Mouse (Mus musculus) embryonic facial prominence, embryonic 12.5 days (tissue): Measurements from ENCODE around the gene Csf2rb2. TPM values are rescaled to one million over a fixed set of nuclear protein-coding genes. Genes with fewer than 3 reads are reported as not detected.
"Not testable (repeated sequence)": the region's sequence is repeated elsewhere in the genome, so short reads cannot be mapped to it uniquely, and the experiment has no call there.

Source experiments
- ATAC-seq: fragments of 200-750 bp; cut with Nextera tagmentation; 2 replicates; pipeline ENCODE4 v1.8.0; 2017; ENCODE audit not compliant: insufficient number of reproducible peaks, insufficient read depth, low FRiP score, low TSS enrichment
- H3K27ac ChIP-seq: fragments of 300-500 bp; sonication (generic); 2 replicates; pipeline ENCODE4 v1.5.1; 2016; ENCODE audit warnings: mild to moderate bottlenecking
- H3K27me3 ChIP-seq: fragments of 300-500 bp; sonication (generic); 2 replicates; pipeline ENCODE4 v1.6.1; 2016; ENCODE audit warnings: mild to moderate bottlenecking, moderate library complexity
- H3K36me3 ChIP-seq: fragments of 300-500 bp; sonication (generic); 2 replicates; pipeline ENCODE4 v1.6.1; 2016; ENCODE audit warnings: mild to moderate bottlenecking
- H3K4me1 ChIP-seq: fragments of 300-500 bp; sonication (generic); 2 replicates; pipeline ENCODE4 v1.6.1; 2016
- H3K4me2 ChIP-seq: fragments of 300-500 bp; sonication (generic); replicated peaks from 2 replicates; pipeline ENCODE4 v1.6.1; 2016; ENCODE audit warnings: mild to moderate bottlenecking, moderate library complexity
- H3K4me3 ChIP-seq: fragments of 300-500 bp; sonication (generic); 2 replicates; pipeline ENCODE4 v1.5.1; 2016; ENCODE audit warnings: mild to moderate bottlenecking
- H3K9ac ChIP-seq: fragments of 300-500 bp; sonication (generic); 2 replicates; pipeline ENCODE4 v1.6.1; 2016; ENCODE audit warnings: mild to moderate bottlenecking, moderate library complexity
- H3K9me3 ChIP-seq: fragments of 300-500 bp; sonication (generic); 2 replicates; pipeline ENCODE4 v1.6.1; 2016; ENCODE audit warnings: mild to moderate bottlenecking, moderate library complexity
- WGBS: fragments of 180-500 bp; shearing (Covaris S2); methylation state at CpG from one replicate; pipeline ENCODE4 v1.1.7; 2016; 5-methylcytosine and 5-hydroxymethylcytosine counted together
- polyA plus RNA-seq: library from polyadenylated mRNA; unstranded; fragments of >200 nt; fragmentation: Nextera tagmentation; extraction: Ambion mirVana; gene quantifications from 2 replicates; pipeline ENCODE4 v1.2.1, GENCODE M21; 2016

Gene Csf2rb2
- polyA plus RNA-seq, 1 experiment from 2014 or later: 0.35 TPM

DNA sequence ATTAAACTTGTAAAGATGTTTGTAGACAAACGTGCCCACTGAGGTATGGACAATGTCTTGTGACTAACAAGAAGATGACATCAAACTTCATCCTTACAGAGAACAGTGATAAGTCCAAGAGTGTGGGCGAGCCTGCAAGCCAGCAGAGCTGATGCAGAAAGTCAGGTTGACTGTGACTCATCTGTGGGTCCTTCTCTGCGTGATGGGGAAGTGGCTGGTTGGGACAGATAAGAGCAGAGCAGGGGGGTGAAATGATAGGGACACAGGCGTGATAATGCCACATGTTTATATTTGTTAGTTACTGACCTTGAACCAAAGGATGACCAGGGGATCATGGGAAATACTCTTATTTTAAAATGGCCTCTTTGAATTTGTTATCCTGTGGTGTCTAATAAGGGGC, 37.7 kb downstream of the Csf2rb2 start:
- no peaks in the 10 kb centered on the region for H3K4me1 ChIP-seq
- no peaks in the 10 kb centered on the region for H3K27me3 ChIP-seq
- H3K36me3 ChIP-seq: no peaks in the 10 kb centered on the region
- H3K9ac ChIP-seq: no peak overlapping the region
- H3K27ac ChIP-seq: no peak overlapping the region
- H3K4me2 ChIP-seq: no peak overlapping the region
- H3K4me3 ChIP-seq: no peak overlapping the region
- 76% methylated on average over 4 of the region's 4 CpGs for WGBS
- H3K9me3 ChIP-seq: no peaks in the 10 kb centered on the region
- no peak for ATAC-seq

DNA sequence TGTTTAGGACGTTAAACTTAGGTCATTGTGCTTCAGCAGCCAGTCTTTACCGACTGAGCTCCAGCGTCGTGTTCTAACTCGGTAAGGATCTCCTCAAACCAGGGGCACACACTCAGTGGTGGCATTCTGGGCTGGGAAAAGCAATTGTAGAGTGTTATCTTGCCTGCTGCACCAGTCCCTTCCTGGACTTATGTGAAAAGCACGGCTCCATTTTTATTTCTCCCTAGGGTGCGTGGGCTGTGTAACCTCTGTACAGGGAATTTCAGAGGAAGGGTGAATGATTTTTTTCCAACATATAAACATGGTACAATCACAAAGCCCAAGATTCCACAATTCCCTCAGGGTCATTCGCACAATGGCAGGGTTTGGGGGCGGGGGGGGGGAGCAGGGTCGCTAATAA, 38.1 kb downstream of the Csf2rb2 start:
- Histone ChIP-seq H3K4me1 (no peaks in the 10 kb centered on the region), H3K4me3 (no peak overlapping the region), H3K27ac (no peak overlapping the region), H3K36me3 (no peaks in the 10 kb centered on the region), H3K27me3 (no peaks in the 10 kb centered on the region), H3K9ac (no peak overlapping the region), H3K4me2 (no peak overlapping the region), H3K9me3 (no peaks in the 10 kb centered on the region)
- WGBS: 84% methylated on average over 10 of the region's 10 CpGs
- ATAC-seq: no peak

DNA sequence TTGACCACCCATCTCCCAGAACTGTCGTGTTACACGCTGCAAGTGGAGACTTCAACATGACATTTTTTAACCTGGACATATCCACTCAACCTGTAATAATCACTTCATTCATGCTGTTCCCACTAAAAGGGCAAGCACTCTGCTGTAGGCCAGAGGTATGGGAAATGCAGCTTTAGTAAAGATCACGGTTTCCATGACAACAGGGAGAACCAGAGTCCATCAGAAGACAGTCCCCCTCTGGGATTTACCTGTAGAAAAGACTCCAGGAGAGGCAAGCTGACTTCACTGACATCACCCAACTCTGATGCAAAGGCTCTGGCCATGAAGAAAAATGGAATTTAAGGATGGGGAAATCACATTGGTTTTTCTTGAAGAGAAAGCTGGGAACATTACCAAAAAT, 42.2 kb downstream of the Csf2rb2 start:
- Histone ChIP-seq H3K4me3 (no peak overlapping the region), H3K4me2 (no peak overlapping the region), H3K9me3 (no peaks in the 10 kb centered on the region), H3K27me3 (no peaks in the 10 kb centered on the region), H3K36me3 (no peaks in the 10 kb centered on the region), H3K4me1 (no peaks in the 10 kb centered on the region), H3K27ac (no peak overlapping the region), H3K9ac (no peak overlapping the region)
- no peak for ATAC-seq
- WGBS: 75% methylated on average over 3 of the region's 3 CpGs

DNA sequence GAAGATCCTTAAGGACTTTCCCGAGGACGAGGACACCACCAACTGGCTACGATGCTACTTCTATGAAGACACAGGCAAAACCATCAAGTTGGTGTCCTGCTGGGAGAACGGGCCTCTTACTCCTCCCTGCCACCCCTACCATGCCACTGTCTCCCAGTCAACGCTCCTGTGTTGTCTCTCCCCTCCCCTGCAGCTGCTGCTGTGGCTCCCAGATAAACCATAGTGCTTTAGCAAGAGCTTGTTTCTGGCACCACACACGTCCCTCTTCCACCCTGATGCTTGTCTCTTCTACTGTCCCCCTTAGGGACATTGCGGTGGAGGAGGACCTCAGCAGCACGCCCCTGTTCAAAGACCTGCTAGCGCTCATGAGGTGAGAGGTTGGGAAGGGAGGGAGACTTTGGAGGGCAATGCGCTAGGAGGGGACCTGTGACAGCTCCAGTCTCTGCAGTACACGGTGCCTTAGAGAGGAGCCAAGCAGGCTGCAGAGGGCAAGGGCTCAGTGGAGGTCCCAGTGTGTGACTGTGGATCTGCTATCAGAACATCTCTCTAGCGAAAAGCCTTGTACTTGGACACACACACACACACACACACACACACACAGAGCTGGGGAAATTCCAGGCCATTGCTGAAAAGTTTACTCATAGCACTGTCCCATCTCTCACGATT, 44.7 kb downstream of the Csf2rb2 start:
- Histone ChIP-seq H3K27ac (no peak overlapping the region), H3K9me3 (no peaks in the 10 kb centered on the region), H3K36me3 (no peaks in the 10 kb centered on the region), H3K4me1 (no peaks in the 10 kb centered on the region), H3K27me3 (0 out of 2 replicates have a peak, but pooled peaks cover under 1% of the 10 kb centered on the region), H3K9ac (no peak overlapping the region), H3K4me2 (no peak overlapping the region), H3K4me3 (no peak overlapping the region)
- 70% methylated on average over 13 of the region's 13 CpGs for WGBS
- ATAC-seq: no peak

DNA sequence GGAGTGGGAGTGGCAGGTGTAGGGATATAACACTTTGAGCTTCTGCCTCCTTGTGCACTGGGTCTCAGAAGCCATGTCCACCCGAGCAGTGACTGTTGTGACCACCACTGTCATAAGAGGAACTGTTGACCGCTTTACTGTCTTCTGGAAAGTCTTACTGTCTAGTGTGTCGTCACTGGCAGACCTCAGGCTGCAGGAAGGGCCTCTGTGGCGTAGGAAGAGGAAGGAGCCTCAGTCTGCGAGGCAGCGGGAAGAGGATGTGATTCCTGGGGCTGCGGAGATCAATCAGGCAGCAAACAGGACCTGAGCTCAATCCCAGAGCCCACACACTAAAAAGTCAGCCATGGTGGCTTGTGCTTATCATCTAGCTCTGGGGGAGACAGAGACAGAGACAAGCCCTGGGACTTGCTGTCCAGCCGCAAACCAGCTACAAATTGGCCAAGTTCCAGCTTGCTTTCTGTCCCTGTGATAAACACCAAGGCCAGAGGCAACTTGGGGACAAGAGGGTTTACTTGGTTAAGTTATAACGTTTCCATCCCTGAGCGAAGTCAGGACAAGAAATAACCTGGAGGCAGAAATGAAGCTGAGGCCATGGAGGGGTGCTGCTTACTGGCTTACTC, 47.2 kb downstream of the Csf2rb2 start:
- H3K9ac ChIP-seq: no peak overlapping the region
- no peaks in the 10 kb centered on the region for H3K9me3 ChIP-seq
- H3K36me3 ChIP-seq: no peaks in the 10 kb centered on the region
- H3K4me3 ChIP-seq: no peak overlapping the region
- WGBS: 75% methylated on average over 10 of the region's 10 CpGs
- H3K4me1 ChIP-seq: no peaks in the 10 kb centered on the region
- no peak for ATAC-seq
- H3K27ac ChIP-seq: no peak overlapping the region
- H3K27me3 ChIP-seq: peaks cover 23% of the 10 kb centered on the region
- H3K4me2 ChIP-seq: no peak overlapping the region

DNA sequence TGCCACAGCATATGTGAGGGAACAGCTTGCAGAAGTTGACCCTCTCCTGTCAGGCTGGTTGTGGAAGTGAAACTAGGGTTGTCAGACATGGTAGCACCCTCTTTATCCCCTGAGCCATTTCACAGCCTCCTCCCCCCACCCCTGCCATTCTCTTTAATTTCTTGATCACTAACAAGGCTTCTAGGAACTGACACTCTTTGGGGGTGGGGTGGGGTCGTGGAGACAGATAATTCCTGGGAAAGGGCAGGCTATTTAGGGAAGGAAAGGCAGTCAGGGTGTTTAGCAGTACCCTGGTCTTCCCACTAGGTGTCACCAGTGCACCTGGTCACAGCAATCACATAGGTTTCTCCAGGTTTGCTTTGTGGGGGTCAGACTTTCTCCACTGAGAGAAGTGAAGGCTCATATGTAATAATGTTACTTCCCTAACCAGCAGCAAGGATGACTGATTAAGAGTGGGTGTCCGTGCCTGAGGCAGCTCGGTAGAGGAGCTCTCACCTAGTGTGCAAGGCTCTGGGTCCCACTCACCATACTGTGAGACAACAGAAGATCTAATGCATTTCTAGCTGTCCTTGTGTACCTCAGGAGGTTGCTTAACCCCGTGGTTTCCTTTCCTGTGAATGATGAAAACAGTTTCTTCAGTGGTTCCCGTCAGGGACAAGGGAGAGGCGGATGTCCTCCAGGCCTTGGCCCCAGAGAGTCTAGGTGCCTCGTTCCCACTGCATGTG, 48.0 kb downstream of the Csf2rb2 start:
- H3K27ac ChIP-seq: no peak overlapping the region
- H3K27me3 ChIP-seq: peaks cover 25% of the 10 kb centered on the region
- H3K4me1 ChIP-seq: no peaks in the 10 kb centered on the region
- no peak overlapping the region for H3K4me3 ChIP-seq
- H3K9me3 ChIP-seq: no peaks in the 10 kb centered on the region
- no peak overlapping the region for H3K4me2 ChIP-seq
- no peak overlapping the region for H3K9ac ChIP-seq
- H3K36me3 ChIP-seq: no peaks in the 10 kb centered on the region
- ATAC-seq: no peak
- WGBS: 37% methylated on average over 7 of the region's 7 CpGs

DNA sequence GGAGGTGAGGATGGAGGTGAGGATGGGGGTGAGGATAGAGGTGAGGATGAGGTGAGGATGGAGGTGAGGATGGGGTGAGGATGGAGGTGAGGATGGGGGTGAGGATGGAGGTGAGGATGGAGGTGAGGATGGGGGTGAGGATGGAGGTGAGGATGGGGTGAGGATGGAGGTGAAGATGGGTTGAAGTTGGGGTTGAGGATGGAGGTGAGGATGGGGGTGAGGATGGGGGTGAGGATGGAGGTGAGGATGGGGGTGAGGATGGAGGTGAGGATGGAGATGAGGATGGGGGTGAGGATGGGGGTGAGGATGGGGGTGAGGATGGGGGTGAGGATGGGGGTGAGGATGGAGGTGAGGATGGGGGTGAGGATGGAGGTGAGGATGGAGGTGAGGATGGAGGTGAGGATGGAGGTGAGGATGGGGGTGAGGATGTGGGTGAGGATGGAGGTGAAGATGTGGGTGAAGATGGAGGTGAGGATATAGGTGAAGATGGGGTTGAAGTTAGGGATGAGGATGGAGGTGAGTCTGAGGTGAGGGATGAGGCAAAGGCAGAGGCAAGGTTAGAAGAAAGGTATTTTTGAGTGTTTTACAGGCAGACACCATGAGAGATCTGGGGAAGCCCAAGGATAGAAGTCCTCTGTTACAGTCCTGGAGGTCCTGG, 48.8 kb downstream of the Csf2rb2 start:
- not testable (repeated sequence) for H3K4me1 ChIP-seq, H3K36me3 ChIP-seq, H3K27ac ChIP-seq, H3K9ac ChIP-seq, ATAC-seq, H3K4me2 ChIP-seq, H3K9me3 ChIP-seq, H3K4me3 ChIP-seq
- peaks cover 25% of the 10 kb centered on the region for H3K27me3 ChIP-seq

DNA sequence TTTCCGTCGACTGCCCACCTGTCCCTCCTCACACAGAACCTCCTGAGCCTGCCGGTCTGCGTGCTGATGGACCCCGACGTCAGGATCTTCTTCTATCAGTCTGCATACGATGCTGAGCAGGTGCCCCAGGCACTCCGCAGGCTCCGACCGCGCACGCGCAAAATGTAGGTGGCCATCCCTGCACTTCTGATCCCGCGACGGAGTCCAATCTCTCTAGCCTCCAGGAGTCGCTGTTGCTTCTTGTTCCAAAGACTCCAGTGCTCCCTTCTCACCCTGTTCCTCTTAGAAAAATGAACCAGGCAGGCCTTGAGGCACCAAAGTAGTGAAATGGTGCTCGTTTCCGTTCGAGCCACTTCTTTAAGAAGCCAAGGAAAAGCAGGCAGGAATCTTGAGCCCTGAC, 50.8 kb downstream of the Csf2rb2 start:
- H3K36me3 ChIP-seq: no peaks in the 10 kb centered on the region
- ATAC-seq: no peak
- no peak overlapping the region for H3K4me3 ChIP-seq
- WGBS: 20% methylated on average over 20 of the region's 20 CpGs
- H3K27ac ChIP-seq: no peak overlapping the region
- peaks cover 25% of the 10 kb centered on the region for H3K27me3 ChIP-seq
- no peaks in the 10 kb centered on the region for H3K4me1 ChIP-seq
- no peak overlapping the region for H3K9ac ChIP-seq
- H3K4me2 ChIP-seq: no peak overlapping the region
- H3K9me3 ChIP-seq: no peaks in the 10 kb centered on the region

DNA sequence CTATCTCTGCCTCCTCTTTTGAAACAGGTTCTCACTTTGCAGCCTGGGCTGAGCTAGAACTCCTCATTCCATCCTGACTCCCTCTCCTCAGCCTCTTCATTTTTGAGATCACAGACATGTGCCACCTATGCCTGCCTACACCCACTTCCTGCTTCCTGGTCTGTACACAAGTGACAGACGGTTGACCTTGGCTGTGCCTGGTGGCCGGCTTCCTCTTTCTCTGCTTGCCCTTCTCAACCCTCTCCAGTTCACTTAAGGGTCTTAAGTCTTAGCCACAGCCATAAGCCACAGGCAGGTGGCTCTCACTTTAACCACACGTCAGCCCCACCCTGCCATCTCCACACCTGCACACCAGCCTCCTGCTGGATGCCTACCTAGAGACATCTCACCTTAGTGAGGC, 57.1 kb downstream of the Csf2rb2 start:
- H3K4me2 ChIP-seq: no peak overlapping the region
- 73% methylated on average over 3 of the region's 3 CpGs for WGBS
- no peaks in the 10 kb centered on the region for H3K4me1 ChIP-seq

DNA sequence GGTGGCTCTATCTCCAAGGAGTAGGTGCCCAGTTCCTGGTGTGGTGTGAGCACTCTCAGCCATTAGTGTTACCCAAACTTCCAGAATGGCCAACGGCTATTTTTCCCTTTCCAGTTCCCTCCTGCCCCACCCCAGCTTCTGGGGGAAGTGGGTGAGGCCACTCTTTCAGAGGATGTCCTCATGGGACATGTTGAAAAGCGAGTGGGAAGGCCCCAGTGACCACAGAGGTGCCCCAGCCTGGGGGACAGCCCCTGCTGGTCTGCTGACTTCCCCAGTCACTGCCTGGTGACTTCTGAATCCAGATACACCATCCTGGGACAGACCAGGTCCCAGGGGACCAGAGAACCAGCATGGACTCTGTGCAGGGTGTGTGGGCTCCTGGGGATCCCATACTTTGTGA, 57.9 kb downstream of the Csf2rb2 start:
- ATAC-seq: no peak
- Histone ChIP-seq H3K4me2 (no peak overlapping the region), H3K36me3 (no peaks in the 10 kb centered on the region), H3K4me1 (no peaks in the 10 kb centered on the region), H3K9me3 (no peaks in the 10 kb centered on the region), H3K4me3 (no peak overlapping the region), H3K27ac (no peak overlapping the region), H3K9ac (no peak overlapping the region), H3K27me3 (0 out of 2 replicates have a peak, but pooled peaks cover 2% of the 10 kb centered on the region)
- 65% methylated on average over 2 of the region's 2 CpGs for WGBS

More for the DNA sequence above, 57.1 kb downstream of the Csf2rb2 start:
- Histone ChIP-seq H3K27ac (no peak overlapping the region), H3K9me3 (no peaks in the 10 kb centered on the region), H3K27me3 (0 out of 2 replicates have a peak, but pooled peaks cover 3% of the 10 kb centered on the region), H3K9ac (no peak overlapping the region), H3K36me3 (no peaks in the 10 kb centered on the region), H3K4me3 (no peak overlapping the region)
- ATAC-seq: no peak

DNA sequence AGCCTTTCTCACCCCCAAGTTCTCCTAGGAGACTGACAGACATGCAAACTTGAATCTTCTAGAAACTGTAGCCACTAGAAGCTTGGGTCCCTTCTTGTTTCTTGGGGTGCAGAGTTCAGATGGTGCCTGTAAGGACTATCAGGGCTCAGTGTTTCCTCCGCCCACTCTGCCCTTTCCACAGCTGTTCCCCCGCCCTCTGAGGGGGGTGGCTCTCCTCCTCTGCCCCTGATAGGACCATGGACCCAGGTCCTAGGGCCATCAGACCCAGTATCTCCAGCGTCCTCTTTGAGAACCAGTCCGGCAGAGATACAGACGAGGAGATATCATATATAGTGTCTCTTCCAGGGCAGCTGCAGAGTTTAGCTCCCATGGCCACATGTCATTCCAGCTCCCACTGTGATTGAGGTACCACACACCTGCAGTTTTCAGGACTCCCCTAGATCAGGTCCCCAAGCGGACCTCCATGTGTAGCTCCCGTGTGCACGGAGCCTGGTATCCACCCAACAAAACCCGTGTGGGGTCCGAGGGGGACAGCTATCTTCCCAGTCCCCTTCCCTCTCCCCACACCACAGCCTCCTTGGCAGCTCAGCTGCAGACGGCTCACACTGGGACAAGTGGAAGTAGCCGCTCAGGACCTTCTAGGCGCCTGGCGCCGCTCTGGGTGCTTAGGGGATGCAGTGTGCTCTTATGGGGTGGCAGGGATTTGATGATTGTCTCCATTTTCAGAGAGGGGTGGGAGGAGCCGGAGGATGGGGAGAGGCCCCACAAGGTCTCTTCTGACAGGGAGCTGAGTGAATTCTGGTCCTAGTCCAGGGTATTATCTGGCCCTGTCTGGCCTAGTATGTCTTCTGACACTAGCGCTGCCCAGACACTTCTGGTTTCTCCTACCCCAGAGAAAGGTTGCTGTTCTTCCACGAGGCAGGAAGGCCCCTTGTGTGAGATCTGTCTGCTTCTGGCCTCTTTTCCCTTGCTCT, 59.1 kb downstream of the Csf2rb2 start:
- no peaks in the 10 kb centered on the region for H3K27me3 ChIP-seq
- H3K4me2 ChIP-seq: no peak overlapping the region
- 80% methylated on average over 18 of the region's 18 CpGs for WGBS
- no peaks in the 10 kb centered on the region for H3K36me3 ChIP-seq
- H3K9me3 ChIP-seq: no peaks in the 10 kb centered on the region
- H3K27ac ChIP-seq: no peak overlapping the region
- ATAC-seq: no peak
- no peak overlapping the region for H3K4me3 ChIP-seq
- H3K9ac ChIP-seq: no peak overlapping the region
- no peaks in the 10 kb centered on the region for H3K4me1 ChIP-seq
